Mouse (Mus musculus) megakaryocyte, embryonic 14.5 days (primary cell): ENCODE measurements around the gene Tmem164.

Experiments
- FLI1 ChIP-seq: IDR thresholded peaks from 2 replicates; pipeline ENCODE4 v1.6.1; 2012; ENCODE audit warnings: low read length, inconsistent platforms, mixed read lengths
- GATA1 ChIP-seq: IDR thresholded peaks from 3 replicates; pipeline ENCODE4 v1.6.1; 2012; ENCODE audit warnings: mixed read lengths, low read length, inconsistent platforms, borderline replicate concordance

- TF ChIP-seq FLI1 (no peak), GATA1 (no peak)
Measured at GRCm38 (mm10) chrX:142698212-142698611, 17.0 kb downstream of the Tmem164 start.
